Mouse (Mus musculus) brain, embryonic 14.5 days (tissue): ENCODE data around the gene Med13l. TPM values are rescaled to one million over a fixed set of nuclear protein-coding genes. Genes with fewer than 3 reads are reported as not detected.

ENCODE experiments used
- DNase-seq: peaks from one replicate; pipeline ENCODE4 v3.0.0-alpha.2; 2011; ENCODE audit warnings: low read depth
- CTCF ChIP-seq: fragments of 200-500 bp; IDR thresholded peaks from 2 replicates; pipeline ENCODE4 v1.5.1; 2012; ENCODE audit warnings: inconsistent platforms, mild to moderate bottlenecking, moderate library complexity, borderline replicate concordance; ENCODE audit not compliant: insufficient read depth, insufficient read length; ENCODE audit errors: extremely low read depth
- POLR2A ChIP-seq: fragments of 200-500 bp; IDR thresholded peaks from 2 replicates; pipeline ENCODE4 v1.6.1; 2012; ENCODE audit warnings: mild to moderate bottlenecking, inconsistent platforms, borderline replicate concordance; ENCODE audit not compliant: poor library complexity, insufficient read depth, insufficient read length, severe bottlenecking; ENCODE audit errors: extremely low read depth
- polyA plus RNA-seq: library from polyadenylated mRNA; depleted of rRNA; stranded (reverse); fragments of >200 nt; gene quantifications from 2 replicates; pipeline ENCODE4 v1.2.3, GENCODE M21; 2012

Med13l gene
- polyA plus RNA-seq, 1 experiment, result 25.9 TPM

- no peak for DNase-seq
- TF ChIP-seq CTCF, result no peak
- TF ChIP-seq POLR2A, result no peak
These were observed 24.9 kb downstream of the Med13l start for GRCm38 (mm10) chr5:118585355-118585754.

GRCm38 (mm10) chr5:118586560-118586959 lies 26.1 kb downstream of the Med13l start:
- TF ChIP-seq POLR2A (no peak), CTCF (no peak)
- no peak for DNase-seq

DNA sequence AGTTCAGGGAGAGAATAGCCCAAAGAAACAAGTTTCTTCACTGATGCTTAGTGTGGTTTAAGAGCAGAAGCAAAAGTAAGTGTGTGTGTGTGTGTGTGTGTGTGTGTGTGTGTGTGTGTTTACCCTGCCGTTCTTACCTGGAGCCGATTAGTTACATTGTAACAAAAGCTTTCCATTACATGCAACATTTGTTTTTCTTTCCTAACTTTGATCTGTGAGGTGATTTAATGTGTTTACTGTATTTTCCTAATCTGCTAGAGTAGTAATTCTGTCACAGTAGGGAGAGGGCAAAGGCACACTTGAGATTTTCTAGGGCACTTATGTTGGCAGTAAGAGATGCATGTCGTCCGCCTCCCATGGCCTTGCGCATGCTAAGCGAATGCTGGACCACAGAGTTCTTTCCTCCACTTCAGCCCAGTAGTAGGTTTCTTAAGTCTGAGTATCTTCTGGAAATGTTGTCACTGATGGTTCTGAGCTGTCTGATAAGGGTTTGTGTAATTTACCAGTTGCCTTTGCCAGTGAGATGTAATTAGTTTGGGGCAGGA lies 28.0 kb downstream of the Med13l start:
- TF ChIP-seq POLR2A (no peak), CTCF (no peak)

DNA sequence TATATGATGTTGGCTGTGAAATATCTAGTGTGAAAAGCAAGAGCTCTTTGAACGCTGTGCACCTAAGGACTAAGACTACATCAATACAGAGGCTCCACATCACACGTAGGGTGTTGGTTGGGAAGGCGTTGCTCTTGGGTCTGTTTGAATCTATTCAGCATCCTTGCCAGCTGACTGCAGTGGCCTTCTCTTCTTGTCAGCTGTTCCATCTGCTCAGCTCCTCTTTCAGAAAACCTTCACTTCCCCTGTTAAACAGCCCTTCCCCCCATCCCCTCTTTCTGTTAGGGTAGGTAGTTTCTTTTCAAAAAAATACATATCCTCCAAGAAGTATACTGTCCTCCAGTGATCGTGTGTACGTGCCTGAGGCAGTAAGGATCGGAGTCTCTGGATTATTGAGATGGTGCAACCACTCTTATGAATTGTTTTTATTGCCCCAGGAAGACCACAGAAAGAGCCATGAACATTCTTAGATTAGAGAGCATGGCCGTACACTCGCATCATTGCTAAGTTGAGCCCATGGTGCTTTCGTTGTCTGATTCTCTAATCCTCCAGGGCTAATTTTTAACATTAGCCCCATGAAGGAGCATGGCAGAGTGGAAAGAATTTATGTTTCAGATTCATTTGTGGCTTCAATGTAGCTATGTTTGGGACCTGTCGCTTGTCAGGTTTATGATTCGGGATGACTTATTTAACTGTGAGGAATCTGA lies 28.9 kb downstream of the Med13l start:
- TF ChIP-seq CTCF (no peak), POLR2A (no peak)
- no peak for DNase-seq

More for the DNA sequence above, 28.0 kb downstream of the Med13l start:
- no peak for DNase-seq

- DNase-seq, result no peak
- TF ChIP-seq CTCF, result no peak
- TF ChIP-seq POLR2A, result no peak
These were observed 30.4 kb downstream of the Med13l start for GRCm38 (mm10) chr5:118590868-118591267.

GRCm38 (mm10) chr5:118591826-118592499 lies 31.5 kb downstream of the Med13l start:
- DNase-seq, result no peak
- no peak for TF ChIP-seq POLR2A

GRCm38 (mm10) chr5:118594470-118595236 lies 34.2 kb downstream of the Med13l start:
- TF ChIP-seq POLR2A (no peak), CTCF (peak; percentile 72; the same call in 1 of the 2 replicates)
- DNase-seq, result peak; percentile 69

DNA sequence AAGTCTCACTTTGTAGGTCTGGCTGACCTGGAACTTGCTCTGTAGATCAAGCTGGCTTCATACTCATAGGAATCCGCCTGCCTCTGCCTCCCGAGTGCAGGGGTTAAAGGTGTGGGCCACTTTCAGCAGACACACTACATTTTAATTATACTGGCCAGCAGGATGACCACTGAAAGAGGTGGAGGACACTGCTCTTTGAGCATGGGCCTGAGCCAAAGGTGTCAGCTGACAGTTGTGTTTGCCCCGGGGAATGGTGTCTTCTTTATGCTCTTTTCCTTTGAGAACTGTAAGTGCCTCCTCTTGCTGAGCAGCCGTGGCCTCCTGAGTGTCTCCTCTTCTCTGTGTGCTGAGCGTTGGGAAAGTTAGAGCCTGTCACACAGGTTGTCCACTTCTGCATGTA lies 35.4 kb downstream of the Med13l start:
- DNase-seq, result no peak
- TF ChIP-seq CTCF (no peak), POLR2A (no peak)

GRCm38 (mm10) chr5:118596452-118597092 lies 36.1 kb downstream of the Med13l start:
- DNase-seq, result peak; percentile 70
- no peak for TF ChIP-seq POLR2A
- no peak for TF ChIP-seq CTCF

DNA sequence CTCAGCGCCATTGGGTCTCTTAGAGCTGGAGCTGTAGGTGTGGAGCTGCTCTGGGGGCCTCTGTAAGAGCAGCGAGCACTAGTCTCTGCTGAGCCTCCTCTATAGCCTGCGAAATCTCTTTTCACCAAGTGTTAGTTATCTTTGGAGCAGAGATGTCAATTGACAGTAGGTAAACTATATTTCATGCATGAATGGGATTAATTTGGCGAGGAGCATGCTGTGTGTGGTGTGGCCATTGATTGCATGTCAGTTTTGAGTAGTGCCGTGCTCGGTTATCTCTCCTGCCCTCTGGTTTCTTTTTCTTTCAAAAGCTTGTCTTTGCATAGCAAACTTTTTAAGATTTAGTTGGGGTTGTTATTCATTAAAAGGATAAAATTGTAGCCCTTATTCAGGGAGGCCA lies 38.1 kb downstream of the Med13l start:
- TF ChIP-seq CTCF (no peak), POLR2A (no peak)
- DNase-seq, result no peak

DNA sequence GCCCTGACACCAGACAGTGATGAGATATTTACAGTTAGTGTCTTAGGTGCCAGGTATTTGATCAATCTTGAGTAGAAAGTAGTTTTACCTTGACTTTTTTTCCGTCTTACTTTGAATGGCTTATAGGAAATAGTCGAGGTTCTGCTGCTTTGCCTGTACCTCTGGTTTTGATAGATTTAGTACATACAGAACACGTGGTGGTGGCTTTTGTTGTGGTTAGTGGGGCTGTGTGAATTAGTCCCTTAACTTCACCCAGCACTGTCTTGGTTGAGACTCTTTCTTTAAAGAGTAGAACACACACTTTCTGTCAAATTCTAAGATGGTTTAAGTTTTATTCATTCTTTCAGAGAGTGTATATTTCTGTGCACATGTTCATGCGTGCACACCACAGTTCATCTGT lies 41.0 kb downstream of the Med13l start:
- DNase-seq, result no peak
- TF ChIP-seq POLR2A (no peak), CTCF (no peak)
